Mouse (Mus musculus) hindbrain, embryonic 15.5 days (tissue): ENCODE results near the gene Tatdn2. TPM values are rescaled to one million over a fixed set of nuclear protein-coding genes. Genes with fewer than 3 reads are reported as not detected.
"Not testable (repeated sequence)": the region's sequence is repeated elsewhere in the genome, so short reads cannot be mapped to it uniquely, and the experiment has no call there.

ENCODE experiments used
- ATAC-seq: fragments of 200-750 bp; cut with Nextera tagmentation; 2 replicates; pipeline ENCODE4 v1.8.0; 2017; ENCODE audit warnings: low read depth, moderate number of reproducible peaks, moderate TSS enrichment; ENCODE audit not compliant: low FRiP score
- H3K27ac ChIP-seq: fragments of 300-500 bp; sonication (generic); replicated peaks from 2 replicates; pipeline ENCODE4 v1.5.1; 2015; ENCODE audit warnings: mild to moderate bottlenecking, inconsistent platforms
- H3K27me3 ChIP-seq: fragments of 300-500 bp; sonication (generic); 2 replicates; pipeline ENCODE4 v1.6.1; 2015; ENCODE audit warnings: control low read depth, inconsistent platforms
- H3K36me3 ChIP-seq: fragments of 300-500 bp; sonication (generic); 2 replicates; pipeline ENCODE4 v1.6.1; 2015; ENCODE audit warnings: control low read depth, inconsistent platforms
- H3K4me1 ChIP-seq: fragments of 300-500 bp; sonication (generic); replicated peaks from 2 replicates; pipeline ENCODE4 v1.6.1; 2015; ENCODE audit warnings: control low read depth, inconsistent platforms
- H3K4me2 ChIP-seq: fragments of 300-500 bp; sonication (generic); 2 replicates; pipeline ENCODE4 v1.6.1; 2015; ENCODE audit warnings: moderate library complexity, mild to moderate bottlenecking, inconsistent platforms
- H3K4me3 ChIP-seq: fragments of 300-500 bp; sonication (generic); 2 replicates; pipeline ENCODE4 v1.5.1; 2015; ENCODE audit warnings: mild to moderate bottlenecking, inconsistent platforms
- H3K9ac ChIP-seq: fragments of 300-500 bp; sonication (generic); 2 replicates; pipeline ENCODE4 v1.6.1; 2015; ENCODE audit warnings: inconsistent platforms
- H3K9me3 ChIP-seq: fragments of 300-500 bp; sonication (generic); 2 replicates; pipeline ENCODE4 v1.6.1; 2016; ENCODE audit warnings: control low read depth, inconsistent platforms
- WGBS: fragments of 180-500 bp; shearing (Covaris S2); methylation state at CpG from one replicate; pipeline ENCODE4 v1.1.7; 2015; 5-methylcytosine and 5-hydroxymethylcytosine counted together
- polyA plus RNA-seq: library from polyadenylated mRNA; unstranded; fragments of >200 nt; fragmentation: Nextera tagmentation; extraction: Ambion mirVana; gene quantifications from 2 replicates; pipeline ENCODE4 v1.2.1, GENCODE M21; 2015

Gene Tatdn2
- polyA plus RNA-seq, 1 experiment from 2014 or later: 0.78 TPM

DNA sequence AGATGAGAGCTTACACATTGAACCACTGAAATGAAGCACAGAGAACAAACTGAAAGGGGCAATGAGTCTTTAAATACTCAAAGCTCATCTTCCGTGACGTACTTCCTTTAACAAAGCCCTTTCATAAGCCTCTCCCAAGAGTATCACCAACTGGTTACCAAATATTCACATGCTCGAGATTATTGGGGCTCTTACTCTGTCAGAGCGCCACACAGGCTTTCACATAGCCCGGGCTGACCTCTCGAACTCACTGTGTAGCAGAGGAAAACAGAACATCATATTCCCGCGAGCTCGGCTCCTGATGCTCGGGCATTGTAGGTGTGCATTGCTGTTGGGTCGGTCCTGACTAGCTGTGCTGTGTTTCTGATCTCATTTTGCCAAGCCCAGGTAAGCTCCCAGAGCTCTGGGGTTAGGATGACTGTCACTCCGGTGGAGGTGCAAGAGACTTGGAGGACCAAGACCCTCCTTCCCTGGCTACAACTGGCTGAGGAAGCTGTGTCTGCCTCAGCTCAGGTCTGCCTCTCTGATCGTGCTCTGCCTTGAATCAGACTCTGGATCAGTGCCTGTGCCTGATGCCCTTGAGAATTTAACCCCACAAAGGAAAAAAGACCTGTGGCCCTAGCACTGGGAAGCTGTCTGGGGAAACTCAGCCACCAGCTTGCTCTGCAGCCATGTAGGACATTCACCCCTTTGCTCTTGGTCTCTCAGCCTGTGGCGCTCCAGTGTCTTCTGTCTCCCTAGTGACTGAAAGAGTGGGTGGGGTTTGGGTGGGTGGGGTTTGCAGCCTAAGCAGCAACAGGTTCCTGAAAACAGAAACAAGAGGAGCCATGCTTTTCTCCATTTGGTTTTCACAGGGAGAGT is 36.1 kb upstream of the Tatdn2 start:
- no peak for ATAC-seq
- Histone ChIP-seq H3K36me3 (no peaks in the 10 kb centered on the region), H3K27ac (no peak overlapping the region), H3K9ac (no peak overlapping the region), H3K4me1 (no peaks in the 10 kb centered on the region), H3K4me3 (no peak overlapping the region), H3K27me3 (no peaks in the 10 kb centered on the region), H3K9me3 (no peaks in the 10 kb centered on the region), H3K4me2 (no peak overlapping the region)
- 72% methylated on average over 14 of the region's 14 CpGs for WGBS

DNA sequence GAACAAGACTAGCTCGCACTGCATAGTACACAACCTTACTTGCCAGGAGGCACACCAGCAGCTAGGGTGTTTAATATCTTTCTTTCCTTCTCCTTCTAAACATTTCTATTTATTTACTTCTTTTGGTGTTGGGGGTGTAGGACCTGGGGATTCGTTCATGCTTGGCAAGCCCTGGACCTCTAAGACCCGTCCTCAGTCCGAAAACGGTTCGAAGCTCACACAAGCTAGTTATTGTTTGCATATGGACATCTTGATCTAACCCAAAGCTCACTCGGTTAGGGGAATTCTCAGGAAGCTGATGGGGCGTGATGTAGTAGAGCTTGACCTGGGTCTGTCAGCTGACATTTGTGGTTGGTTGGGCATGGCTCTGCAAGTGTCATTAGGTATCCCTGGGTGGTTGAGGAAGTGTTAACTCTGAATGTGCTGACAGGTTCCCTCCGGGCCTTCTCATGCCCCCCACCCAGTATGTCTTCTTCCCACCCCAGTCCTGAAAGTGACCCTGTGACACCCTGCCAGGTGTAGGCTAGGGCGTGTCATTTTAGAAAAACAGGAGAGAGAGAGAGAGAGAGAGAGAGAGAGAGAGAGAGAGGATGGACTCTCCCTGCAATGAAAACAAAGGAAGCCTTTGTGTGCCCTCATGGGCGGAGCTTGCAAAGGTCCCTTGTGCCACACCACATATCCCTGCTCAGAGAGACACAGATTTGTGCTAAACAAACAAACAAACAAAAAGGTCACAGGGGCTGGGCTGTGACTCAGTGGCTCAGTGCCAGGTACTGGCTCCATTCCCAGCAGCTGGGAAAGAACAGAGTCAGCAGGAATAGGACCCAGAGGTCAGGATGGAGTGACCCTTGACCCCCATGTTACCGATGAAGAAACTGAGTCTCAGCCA is 35.3 kb upstream of the Tatdn2 start:
- WGBS: 64% methylated on average over 12 of the region's 12 CpGs
- Histone ChIP-seq H3K36me3 (no peaks in the 10 kb centered on the region), H3K4me1 (no peaks in the 10 kb centered on the region)

DNA sequence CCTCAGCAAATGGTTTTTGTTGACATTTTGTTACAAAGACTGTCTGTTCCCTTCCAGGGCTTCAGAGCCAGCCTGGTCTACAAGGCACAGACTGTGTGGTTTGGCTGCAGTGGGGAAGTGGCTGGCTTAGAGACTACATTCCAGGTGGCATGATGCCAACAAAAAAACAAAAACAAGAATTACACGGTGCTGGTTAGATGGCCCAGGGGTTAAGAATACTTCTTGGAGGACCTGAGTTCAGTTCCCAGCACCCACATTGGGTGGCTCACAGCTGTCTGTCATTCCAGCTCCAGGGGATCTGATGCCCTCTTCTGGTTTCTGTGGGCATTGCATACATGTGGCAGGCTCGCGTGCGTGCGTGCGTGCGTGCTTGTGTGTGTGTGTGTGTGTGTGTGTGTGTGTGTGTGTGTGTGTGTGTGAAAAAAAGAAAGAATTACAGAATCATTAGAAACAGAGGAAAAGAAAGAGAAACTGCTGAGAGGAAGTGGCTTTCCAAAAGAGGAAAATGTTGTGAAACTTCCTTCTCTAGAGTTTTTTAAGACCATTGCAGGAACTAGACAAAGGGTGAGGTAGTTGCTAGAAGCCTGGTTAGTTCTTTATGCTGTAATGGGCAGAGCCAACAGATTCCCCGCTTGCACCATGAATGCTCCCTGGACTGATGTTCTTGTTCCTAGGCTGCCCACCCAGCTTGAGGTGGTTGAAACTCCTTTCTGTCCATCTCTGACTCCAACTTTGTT is 33.7 kb upstream of the Tatdn2 start:
- no peaks in the 10 kb centered on the region for H3K27me3 ChIP-seq
- WGBS: 92% methylated on average over 8 of the region's 8 CpGs
- H3K27ac ChIP-seq: no peak overlapping the region
- no peaks in the 10 kb centered on the region for H3K9me3 ChIP-seq
- H3K9ac ChIP-seq: no peak overlapping the region
- no peak for ATAC-seq
- no peaks in the 10 kb centered on the region for H3K36me3 ChIP-seq
- H3K4me1 ChIP-seq: no peaks in the 10 kb centered on the region
- H3K4me3 ChIP-seq: no peak overlapping the region
- no peak overlapping the region for H3K4me2 ChIP-seq

More for the DNA sequence above, 35.3 kb upstream of the Tatdn2 start:
- H3K27ac ChIP-seq: no peak overlapping the region
- H3K27me3 ChIP-seq: no peaks in the 10 kb centered on the region
- no peak overlapping the region for H3K9ac ChIP-seq
- no peak for ATAC-seq
- no peak overlapping the region for H3K4me3 ChIP-seq
- H3K9me3 ChIP-seq: no peaks in the 10 kb centered on the region
- H3K4me2 ChIP-seq: no peak overlapping the region

DNA sequence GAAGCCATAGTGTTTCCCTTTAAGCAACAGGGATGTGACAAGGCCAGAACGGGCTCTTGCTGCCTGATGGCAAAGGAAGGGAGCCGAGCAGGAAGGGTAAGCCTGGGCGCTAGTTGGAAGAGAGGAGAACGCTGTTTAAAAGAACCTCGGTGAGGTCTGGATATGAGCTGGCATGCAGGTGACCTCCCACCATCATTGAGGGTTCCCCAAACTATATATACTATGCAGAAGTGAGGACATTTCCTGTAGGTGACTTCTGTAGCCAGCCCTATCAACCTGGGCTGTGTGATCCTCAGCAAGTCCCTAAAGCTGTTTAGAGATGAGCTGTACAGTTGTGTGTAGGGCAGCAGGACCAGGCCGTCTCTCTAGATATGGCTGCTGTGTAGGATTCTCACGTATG is 32.5 kb upstream of the Tatdn2 start:
- 97% methylated on average over 7 of the region's 7 CpGs for WGBS
- H3K4me3 ChIP-seq: no peak overlapping the region
- H3K4me1 ChIP-seq: no peaks in the 10 kb centered on the region; the same call in 1 of the 2 replicates
- H3K9ac ChIP-seq: no peak overlapping the region
- no peak overlapping the region for H3K27ac ChIP-seq
- no peaks in the 10 kb centered on the region for H3K27me3 ChIP-seq
- ATAC-seq: no peak
- no peaks in the 10 kb centered on the region for H3K36me3 ChIP-seq
- H3K4me2 ChIP-seq: no peak overlapping the region
- H3K9me3 ChIP-seq: no peaks in the 10 kb centered on the region

DNA sequence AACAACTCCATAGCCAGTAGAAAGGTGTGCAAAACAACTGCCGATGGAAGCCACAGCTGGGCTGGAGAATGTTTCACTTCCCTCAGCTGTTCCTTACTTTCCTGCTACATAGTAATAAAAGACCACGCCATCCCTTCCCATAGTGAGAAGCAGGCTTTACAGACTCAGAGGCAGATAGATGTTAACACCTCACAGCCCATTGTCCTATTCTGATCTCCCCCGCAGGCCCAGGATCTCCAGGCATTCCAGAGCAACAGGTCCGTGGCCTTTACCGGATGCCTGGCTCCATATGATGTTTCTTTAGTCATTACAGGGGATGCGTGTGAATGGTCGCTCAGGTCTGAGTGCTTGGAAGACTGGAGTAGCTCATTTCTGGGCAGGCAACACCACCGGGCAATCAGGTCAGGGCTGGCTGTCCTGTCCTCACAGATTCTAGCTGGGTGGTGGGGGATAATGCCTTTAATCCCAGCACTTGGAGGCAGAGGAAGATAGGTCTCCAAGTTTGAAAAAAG is 29.2 kb upstream of the Tatdn2 start:
- H3K27ac ChIP-seq: no peak overlapping the region
- no peaks in the 10 kb centered on the region for H3K27me3 ChIP-seq
- no peak for ATAC-seq
- no peak overlapping the region for H3K4me2 ChIP-seq
- no peaks in the 10 kb centered on the region for H3K36me3 ChIP-seq
- no peaks in the 10 kb centered on the region; the same call in 1 of the 2 replicates for H3K4me1 ChIP-seq
- no peak overlapping the region for H3K9ac ChIP-seq
- 74% methylated on average over 8 of the region's 8 CpGs for WGBS
- H3K9me3 ChIP-seq: no peaks in the 10 kb centered on the region
- H3K4me3 ChIP-seq: no peak overlapping the region

DNA sequence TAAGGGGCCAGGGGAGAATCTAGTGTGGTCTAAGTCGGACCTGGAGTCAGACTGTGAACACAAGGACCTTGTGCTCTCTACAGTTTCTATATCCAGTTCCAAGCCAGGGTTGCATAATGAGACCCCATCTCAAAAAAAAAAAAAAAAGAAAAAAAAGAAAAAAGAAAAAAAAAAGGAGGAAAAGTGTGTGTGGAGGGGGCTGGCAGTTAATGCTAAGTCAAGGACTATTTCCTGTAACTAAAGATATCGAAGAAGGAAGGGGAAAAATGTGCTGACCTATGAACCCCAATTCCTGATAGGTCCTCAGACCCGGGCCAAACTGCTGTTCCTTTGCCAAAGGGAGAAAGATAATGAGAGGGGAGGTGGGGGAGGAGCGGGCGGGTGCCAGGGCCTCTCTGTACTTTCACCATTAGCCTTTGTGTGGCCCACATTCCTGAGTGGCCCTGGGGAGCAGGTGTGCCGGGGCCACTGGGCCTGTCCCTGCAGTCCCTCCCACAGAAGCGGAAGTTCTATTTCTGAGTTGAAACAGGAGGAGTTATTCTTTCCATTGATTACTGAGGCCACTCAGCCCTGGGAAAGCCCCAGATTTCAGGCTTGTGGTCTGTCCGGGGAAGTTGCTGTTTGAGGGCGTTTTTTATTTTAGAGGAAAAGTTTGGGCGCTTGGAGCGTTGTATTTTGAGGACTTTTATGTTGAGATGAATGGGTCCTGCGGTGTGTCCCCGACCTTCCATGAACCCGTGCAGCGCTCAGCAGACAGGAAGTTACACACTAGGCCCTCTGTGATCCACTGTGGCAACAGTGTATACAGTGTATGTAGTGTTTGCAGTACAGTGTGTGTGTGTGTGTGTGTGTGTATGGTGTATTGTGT is 28.3 kb upstream of the Tatdn2 start:
- Histone ChIP-seq H3K4me2 (no peak overlapping the region), H3K27ac (no peak overlapping the region), H3K9ac (no peak overlapping the region), H3K4me3 (no peak overlapping the region), H3K4me1 (no peaks in the 10 kb centered on the region; the same call in 1 of the 2 replicates), H3K27me3 (no peaks in the 10 kb centered on the region), H3K9me3 (no peaks in the 10 kb centered on the region), H3K36me3 (no peaks in the 10 kb centered on the region)
- no peak for ATAC-seq
- 43% methylated on average over 15 of the region's 15 CpGs for WGBS

DNA sequence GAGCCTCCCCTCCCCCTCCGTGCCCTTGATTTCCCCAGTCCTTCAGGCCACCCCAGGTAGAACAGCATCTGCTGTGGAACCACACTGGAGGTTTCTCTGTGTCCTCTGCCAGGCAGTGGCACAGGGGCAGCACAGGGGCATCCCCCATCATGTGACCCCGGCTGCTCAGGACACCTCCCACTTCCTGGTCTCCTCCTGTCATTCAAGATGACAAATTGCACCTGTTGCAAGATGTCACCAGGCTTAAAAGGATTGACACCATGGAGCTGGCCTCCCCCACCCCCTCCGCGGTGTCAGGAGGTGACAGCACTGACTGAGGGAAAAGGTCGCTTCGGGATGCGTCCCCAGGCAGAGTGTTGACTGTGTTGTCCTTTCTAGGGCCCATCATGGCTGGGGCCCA is 27.0 kb upstream of the Tatdn2 start:
- H3K27me3 ChIP-seq: no peaks in the 10 kb centered on the region
- WGBS: 73% methylated on average over 7 of the region's 7 CpGs

DNA sequence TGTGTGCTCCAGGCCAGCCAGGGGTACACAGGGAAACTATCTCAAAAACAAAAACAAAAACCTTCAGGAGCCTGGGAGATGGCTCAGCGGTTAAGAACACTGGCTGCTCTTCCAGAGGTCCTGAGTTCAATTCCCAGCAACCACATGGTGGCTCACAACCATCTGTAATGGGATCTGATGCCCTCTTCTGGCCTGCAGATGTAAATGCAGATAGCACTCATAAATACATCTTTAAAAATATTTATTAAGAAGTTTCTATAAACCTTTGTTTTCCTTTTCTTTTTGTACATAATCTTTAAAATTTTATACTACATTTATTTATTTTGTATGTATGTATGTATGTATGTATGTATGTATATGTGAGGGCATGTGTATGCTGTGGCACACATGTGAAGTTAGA is 24.8 kb upstream of the Tatdn2 start:
- ATAC-seq, H3K27me3 ChIP-seq, H3K9ac ChIP-seq, H3K36me3 ChIP-seq, H3K27ac ChIP-seq, H3K4me2 ChIP-seq, H3K4me3 ChIP-seq, H3K4me1 ChIP-seq, H3K9me3 ChIP-seq: not testable (repeated sequence)
- 91% methylated on average over 1 of the region's 1 CpGs for WGBS

More for the DNA sequence above, 27.0 kb upstream of the Tatdn2 start:
- no peak overlapping the region for H3K4me2 ChIP-seq
- H3K27ac ChIP-seq: no peak overlapping the region
- H3K36me3 ChIP-seq: no peaks in the 10 kb centered on the region
- ATAC-seq: no peak
- H3K9ac ChIP-seq: no peak overlapping the region
- no peaks in the 10 kb centered on the region; the same call in 1 of the 2 replicates for H3K4me1 ChIP-seq
- no peaks in the 10 kb centered on the region for H3K9me3 ChIP-seq
- H3K4me3 ChIP-seq: no peak overlapping the region

DNA sequence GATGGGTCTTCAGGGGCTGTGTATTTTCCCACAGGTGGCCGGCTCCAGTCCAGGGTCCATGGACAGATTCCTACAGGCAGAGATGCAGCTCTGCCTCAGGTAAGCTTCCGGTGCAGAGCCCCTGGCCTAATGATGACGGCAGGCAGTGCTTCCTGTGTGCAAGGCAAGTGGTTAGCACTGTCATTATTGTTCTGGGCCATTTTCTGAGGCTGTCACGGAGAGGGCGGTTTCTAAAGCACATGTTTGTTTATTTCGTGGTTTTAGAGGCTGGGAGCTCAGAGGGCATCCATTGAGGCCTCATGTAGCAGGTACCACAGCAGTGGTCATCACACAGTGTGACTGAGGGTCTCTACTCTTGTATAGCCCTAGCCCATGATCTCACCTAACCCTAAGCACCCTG is 23.9 kb upstream of the Tatdn2 start:
- 85% methylated on average over 6 of the region's 6 CpGs for WGBS
- H3K9me3 ChIP-seq: no peaks in the 10 kb centered on the region
- no peaks in the 10 kb centered on the region; the same call in 1 of the 2 replicates for H3K4me1 ChIP-seq
- H3K9ac ChIP-seq: no peak overlapping the region
- no peak overlapping the region for H3K4me2 ChIP-seq
- H3K4me3 ChIP-seq: no peak overlapping the region
- H3K27ac ChIP-seq: no peak overlapping the region
- no peaks in the 10 kb centered on the region for H3K36me3 ChIP-seq
- no peak for ATAC-seq
- no peaks in the 10 kb centered on the region for H3K27me3 ChIP-seq

DNA sequence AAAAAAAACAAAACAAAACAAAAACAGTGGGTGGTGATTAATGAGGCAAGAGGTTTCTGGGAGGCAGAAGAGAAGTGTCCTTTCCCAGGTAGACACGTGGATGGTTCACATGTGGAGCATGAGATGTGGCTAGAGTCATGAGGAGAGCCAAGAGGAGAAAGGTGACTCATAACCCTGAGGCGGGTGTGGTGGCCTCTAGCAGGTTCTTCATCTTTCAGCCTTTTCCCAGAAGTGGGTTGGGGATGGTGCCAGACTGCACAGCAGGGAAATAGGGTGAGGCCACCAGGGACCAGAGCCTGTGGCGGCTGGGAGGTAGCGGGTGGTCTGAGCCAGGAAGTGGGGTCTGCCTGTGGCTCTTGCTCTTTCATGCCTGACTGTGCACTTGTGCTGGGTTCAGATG is 21.6 kb upstream of the Tatdn2 start:
- Histone ChIP-seq H3K9ac (no peak overlapping the region), H3K4me3 (no peak overlapping the region), H3K27me3 (no peaks in the 10 kb centered on the region), H3K4me2 (no peak overlapping the region), H3K9me3 (no peaks in the 10 kb centered on the region), H3K36me3 (no peaks in the 10 kb centered on the region), H3K4me1 (no peaks in the 10 kb centered on the region), H3K27ac (no peak overlapping the region)
- ATAC-seq: no peak
- 80% methylated on average over 4 of the region's 4 CpGs for WGBS

DNA sequence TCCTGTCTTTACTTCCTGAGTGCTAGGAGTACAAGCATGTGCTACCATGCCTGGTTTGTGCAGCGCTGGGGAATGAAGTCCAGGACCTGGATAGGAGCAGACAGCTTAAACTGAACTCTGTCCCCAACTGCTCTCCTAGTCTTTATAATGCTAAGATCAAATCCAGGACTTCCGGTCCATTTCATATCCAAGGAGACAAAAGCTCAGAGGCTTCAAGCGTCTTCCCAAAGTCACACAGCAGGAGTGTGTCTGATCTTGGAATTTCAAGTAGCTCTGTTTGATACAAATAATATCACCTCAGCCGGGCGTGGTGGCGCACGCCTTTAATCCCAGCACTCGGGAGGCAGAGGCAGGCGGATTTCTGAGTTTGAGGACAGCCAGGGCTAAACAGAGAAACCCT is 20.9 kb upstream of the Tatdn2 start:
- H3K27ac ChIP-seq: no peak overlapping the region
- H3K36me3 ChIP-seq: no peaks in the 10 kb centered on the region
- no peaks in the 10 kb centered on the region for H3K27me3 ChIP-seq
- no peak for ATAC-seq
- no peak overlapping the region for H3K4me3 ChIP-seq
- 95% methylated on average over 9 of the region's 9 CpGs for WGBS
- H3K9me3 ChIP-seq: no peaks in the 10 kb centered on the region
- H3K4me1 ChIP-seq: no peaks in the 10 kb centered on the region
- H3K4me2 ChIP-seq: no peak overlapping the region
- no peak overlapping the region for H3K9ac ChIP-seq
